ENCODE assay signal across 8 mouse cellular contexts in the genomic region with DNA sequence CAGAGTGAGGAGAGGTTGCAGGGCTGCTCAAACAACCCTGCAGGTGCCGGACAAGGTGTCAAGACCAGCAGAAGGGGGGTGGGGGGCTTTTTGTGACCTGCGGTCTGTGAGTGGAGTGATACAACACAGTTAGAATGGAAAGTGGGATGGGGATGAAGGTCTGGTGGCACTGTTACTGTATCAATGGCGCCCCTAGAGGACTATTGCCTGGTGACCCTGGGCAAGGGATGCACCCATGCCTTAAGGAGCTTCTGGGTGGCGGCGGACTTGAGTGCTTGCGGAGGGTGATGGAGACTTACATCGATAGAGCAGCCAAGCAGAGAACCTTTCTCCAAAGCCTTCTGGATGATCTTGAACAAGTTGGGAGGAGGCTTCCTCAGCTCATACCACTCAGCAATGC. TPM values are rescaled to one million over a fixed set of nuclear protein-coding genes. Genes with fewer than 3 reads are reported as not detected.
DNase-seq lines count a peak whose midpoint lies in the region; ATAC-seq lines count a peak whose summit lies in the region.

No protein-coding gene starts in this region.

- H3K4me2 ChIP-seq in hindbrain, embryonic 11.5 days (replicated peaks; ENCODE audit: low read depth, low read length) = no peak overlapping the region

- no peaks in the 10 kb centered on the region for H3K27me3 ChIP-seq in hindbrain, embryonic 11.5 days (ENCODE audit: control insufficient read depth, insufficient read depth, low read length)
- H3K27me3 ChIP-seq in hindbrain, embryonic 10.5 days (ENCODE audit: insufficient read depth, poor library complexity, severe bottlenecking) = no peaks in the 10 kb centered on the region

- 0 out of 2 replicates have a peak, but pooled peaks cover 2% of the 10 kb centered on the region for H3K4me1 ChIP-seq in hindbrain, embryonic 11.5 days (replicated peaks; ENCODE audit: control insufficient read depth, insufficient read depth, low read length)
- peaks cover 27% of the 10 kb centered on the region for H3K4me1 ChIP-seq in hindbrain, embryonic 10.5 days (replicated peaks)

- H3K36me3 ChIP-seq in hindbrain, embryonic 11.5 days (ENCODE audit: control insufficient read depth, insufficient read depth, low read length) = peaks cover 3% of the 10 kb centered on the region
- H3K36me3 ChIP-seq in hindbrain, embryonic 10.5 days = peaks cover 58% of the 10 kb centered on the region

- H3K27ac ChIP-seq in hindbrain, embryonic 11.5 days (ENCODE audit: low read depth, low read length) = no peak overlapping the region
- no peak overlapping the region for H3K27ac ChIP-seq in hindbrain, embryonic 10.5 days

- H3K9me3 ChIP-seq in hindbrain, embryonic 11.5 days (ENCODE audit: control insufficient read depth, low read length) = no peaks in the 10 kb centered on the region
- no peaks in the 10 kb centered on the region for H3K9me3 ChIP-seq in hindbrain, embryonic 10.5 days

- peak; percentile 25 for DNase-seq in hindbrain, embryonic 11.5 days (ENCODE audit: low spot score)
- no peak for DNase-seq in hindbrain, embryonic 10.5 days (ENCODE audit: low spot score)
- peak; percentile 33 for DNase-seq in CD4-positive helper T cell, adult 2 months (ENCODE audit: low read depth, low spot score)
- DNase-seq in embryo, embryonic 10.5 days (ENCODE audit: low spot score) = peak; percentile 40
- no peak for DNase-seq in cerebellum, adult 8-10 months
- no peak for DNase-seq in left cerebral cortex, adult 18-20 months (ENCODE audit: low spot score in 2 of 2)
- DNase-seq in frontal cortex, postnatal 36 days (ENCODE audit: low spot score in 2 of 2) = no peak

- ATAC-seq in hindbrain, embryonic 11.5 days (ENCODE audit: low FRiP score) = no peak
- ATAC-seq in megakaryocyte progenitor cell, adult 5-6 weeks (replicated peaks; ENCODE audit: poor library complexity) = peak; percentile 51

- H3K4me3 ChIP-seq in hindbrain, embryonic 11.5 days (ENCODE audit: low read depth, low read length) = no peak overlapping the region
- H3K4me3 ChIP-seq in hindbrain, embryonic 10.5 days = no peak overlapping the region

- H3K9ac ChIP-seq in hindbrain, embryonic 11.5 days (ENCODE audit: low read depth, low read length) = no peak overlapping the region

- 80% methylated on average over 7 of the region's 7 CpGs for WGBS in hindbrain, embryonic 11.5 days
- WGBS in hindbrain, embryonic 10.5 days = 77% methylated on average over 7 of the region's 7 CpGs

RNA-seq across cellular contexts. Expression of a gene that starts 26.8 kb away (rescaled TPM):
- 69.5 and 78.2 TPM in 2 replicates for polyA plus RNA-seq in hindbrain, embryonic 11.5 days (2014; fragmentation: Nextera tagmentation; extraction: Ambion mirVana)
- 91.3 and 105 TPM in 2 replicates for polyA plus RNA-seq in hindbrain, embryonic 10.5 days (2016; fragmentation: Nextera tagmentation; extraction: Ambion mirVana)
- total RNA-seq in megakaryocyte progenitor cell, adult 5-6 weeks (2015) = 4.1 and 9.7 TPM in 2 replicates
- total RNA-seq in megakaryocyte progenitor cell, adult 5-6 weeks (2017) = 8.7 and 10.5 TPM in 2 replicates
- 10 to 100 TPM; 65.1 to 66.8 TPM for total RNA-seq in left cerebral cortex, adult 18-20 months (2021)

Comparison
In these comparisons a context has a peak if more than half of its experiments do, and no peak if none do; other contexts are left out.
1. DNase-seq: peak in hindbrain, embryonic 11.5 days (single experiment), CD4-positive helper T cell, adult 2 months (single experiment) and embryo, embryonic 10.5 days (single experiment); none in hindbrain, embryonic 10.5 days (single experiment), cerebellum, adult 8-10 months (single experiment), left cerebral cortex, adult 18-20 months (0 of 2) and frontal cortex, postnatal 36 days (0 of 2).
2. RNA of a gene that starts 26.8 kb away (total RNA-seq): 65.1 to 66.8 TPM in left cerebral cortex, adult 18-20 months; 4.1 to 10.5 TPM in megakaryocyte progenitor cell, adult 5-6 weeks; every median in the first group is over 4 times any median in the second.